Mouse (Mus musculus) heart, embryonic 15.5 days (tissue): ENCODE results near the gene Ralbp1. TPM values are rescaled to one million over a fixed set of nuclear protein-coding genes. Genes with fewer than 3 reads are reported as not detected.

ENCODE experiments used
- ATAC-seq: fragments of 200-750 bp; cut with Nextera tagmentation; replicated peaks from 2 replicates; pipeline ENCODE4 v1.8.0; 2017; ENCODE audit warnings: low read depth, moderate TSS enrichment; ENCODE audit not compliant: insufficient number of reproducible peaks, insufficient read depth, low FRiP score
- H3K27ac ChIP-seq: fragments of 300-500 bp; sonication (generic); 2 replicates; pipeline ENCODE4 v1.5.1; 2015; ENCODE audit warnings: mild to moderate bottlenecking, inconsistent platforms
- H3K27me3 ChIP-seq: fragments of 300-500 bp; sonication (generic); 2 replicates; pipeline ENCODE4 v1.6.1; 2015; ENCODE audit warnings: inconsistent platforms
- H3K36me3 ChIP-seq: fragments of 300-500 bp; sonication (generic); 2 replicates; pipeline ENCODE4 v1.6.1; 2015; ENCODE audit warnings: mild to moderate bottlenecking, inconsistent platforms
- H3K4me1 ChIP-seq: fragments of 300-500 bp; sonication (generic); replicated peaks from 2 replicates; pipeline ENCODE4 v1.6.1; 2015; ENCODE audit warnings: inconsistent platforms
- H3K4me2 ChIP-seq: fragments of 300-500 bp; sonication (generic); 2 replicates; pipeline ENCODE4 v1.6.1; 2015; ENCODE audit warnings: inconsistent platforms, mild to moderate bottlenecking, moderate library complexity
- H3K4me3 ChIP-seq: fragments of 300-500 bp; sonication (generic); 2 replicates; pipeline ENCODE4 v1.5.1; 2015; ENCODE audit warnings: mild to moderate bottlenecking, inconsistent platforms
- H3K9ac ChIP-seq: fragments of 300-500 bp; sonication (generic); 2 replicates; pipeline ENCODE4 v1.6.1; 2015; ENCODE audit warnings: mild to moderate bottlenecking, inconsistent platforms
- H3K9me3 ChIP-seq: fragments of 300-500 bp; sonication (generic); replicated peaks from 2 replicates; pipeline ENCODE4 v1.6.1; 2016; ENCODE audit warnings: inconsistent platforms
- WGBS: fragments of 180-500 bp; shearing (Covaris S2); methylation state at CpG from one replicate; pipeline ENCODE4 v1.1.7; 2015; ENCODE audit warnings: mixed read lengths; 5-methylcytosine and 5-hydroxymethylcytosine counted together
- polyA plus RNA-seq: library from polyadenylated mRNA; unstranded; fragments of >200 nt; fragmentation: Nextera tagmentation; extraction: Ambion mirVana; gene quantifications from 2 replicates; pipeline ENCODE4 v1.2.1, GENCODE M21; 2015

The Ralbp1 gene
- polyA plus RNA-seq, 1 experiment from 2014 or later = 51.1 TPM

- Histone ChIP-seq H3K4me1 (peaks cover 9% of the 10 kb centered on the region), H3K36me3 (no peaks in the 10 kb centered on the region), H3K9ac (no peak overlapping the region), H3K9me3 (no peaks in the 10 kb centered on the region), H3K4me2 (no peak overlapping the region), H3K27me3 (no peaks in the 10 kb centered on the region), H3K27ac (no peak overlapping the region; the same call in 1 of the 2 replicates), H3K4me3 (no peak overlapping the region)
- 68% methylated on average over 6 of the region's 6 CpGs for WGBS
- ATAC-seq = no peak
These were observed 28.5 kb upstream of the Ralbp1 start for GRCm38 (mm10) chr17:65914083-65914482.

GRCm38 (mm10) chr17:65912202-65912601 lies 26.6 kb upstream of the Ralbp1 start:
- 86% methylated on average over 2 of the region's 2 CpGs for WGBS
- H3K4me1 ChIP-seq = peaks cover 15% of the 10 kb centered on the region
- H3K4me2 ChIP-seq = no peak overlapping the region
- H3K27ac ChIP-seq = no peak overlapping the region
- no peak overlapping the region for H3K9ac ChIP-seq
- H3K4me3 ChIP-seq = no peak overlapping the region
- no peaks in the 10 kb centered on the region for H3K27me3 ChIP-seq
- H3K9me3 ChIP-seq = no peaks in the 10 kb centered on the region
- ATAC-seq = no peak
- no peaks in the 10 kb centered on the region for H3K36me3 ChIP-seq

- Histone ChIP-seq H3K4me2 (no peak overlapping the region), H3K9me3 (no peaks in the 10 kb centered on the region), H3K4me3 (no peak overlapping the region), H3K27me3 (no peaks in the 10 kb centered on the region), H3K27ac (no peak overlapping the region), H3K9ac (no peak overlapping the region), H3K4me1 (peaks cover 21% of the 10 kb centered on the region), H3K36me3 (no peaks in the 10 kb centered on the region)
- WGBS = 73% methylated on average over 15 of the region's 15 CpGs
- no peak for ATAC-seq
These were observed 25.9 kb upstream of the Ralbp1 start for GRCm38 (mm10) chr17:65911285-65912069.

DNA sequence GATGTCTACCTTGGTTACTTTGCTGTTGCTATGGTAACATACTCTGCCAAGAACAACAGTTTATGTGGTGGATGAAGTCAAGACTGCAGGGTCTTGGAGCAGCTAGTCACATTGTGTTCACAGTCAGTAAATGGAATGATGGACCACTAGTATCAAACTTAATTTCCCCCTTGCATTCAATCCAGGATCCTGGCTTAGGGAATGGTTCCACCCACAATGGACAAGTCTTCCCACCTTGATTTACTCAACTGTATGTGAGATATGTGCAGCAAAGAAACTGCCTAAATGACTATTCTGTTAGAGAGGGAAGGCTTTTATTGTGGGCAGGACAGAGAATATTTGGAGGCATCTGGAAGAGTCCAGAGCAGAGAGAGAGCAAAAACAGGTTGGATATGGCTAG lies 22.7 kb upstream of the Ralbp1 start:
- ATAC-seq = no peak
- no peaks in the 10 kb centered on the region for H3K27me3 ChIP-seq
- no peak overlapping the region for H3K9ac ChIP-seq
- no peak overlapping the region for H3K4me2 ChIP-seq
- H3K27ac ChIP-seq = no peak overlapping the region
- H3K9me3 ChIP-seq = no peaks in the 10 kb centered on the region
- H3K4me3 ChIP-seq = no peak overlapping the region
- H3K4me1 ChIP-seq = peaks cover 16% of the 10 kb centered on the region
- no peaks in the 10 kb centered on the region; the same call in 1 of the 2 replicates for H3K36me3 ChIP-seq

DNA sequence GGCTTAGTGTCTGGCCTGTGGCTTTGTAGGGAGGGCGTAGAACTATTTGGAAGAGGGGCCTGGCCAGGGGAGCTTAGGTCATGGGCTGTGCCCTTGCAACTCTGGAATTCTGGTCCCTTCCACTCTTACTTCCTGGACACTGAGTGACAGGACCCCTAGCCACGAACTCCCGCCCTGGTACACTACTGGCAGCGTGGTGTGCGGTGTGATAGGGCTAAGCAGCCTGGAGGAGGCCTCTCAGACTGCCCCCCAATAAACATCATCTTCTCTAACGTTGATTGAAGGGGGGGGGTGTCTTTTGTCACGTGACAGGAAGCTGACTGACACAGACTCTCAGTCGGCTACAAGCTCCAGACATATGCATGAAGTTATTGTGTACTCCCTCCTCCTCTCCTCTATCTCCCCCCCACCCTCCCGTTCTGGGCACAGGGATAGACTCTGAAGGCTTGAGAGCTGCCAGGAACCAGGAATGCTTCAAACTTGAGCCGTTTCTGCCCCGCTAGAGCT lies 21.4 kb upstream of the Ralbp1 start:
- WGBS = 30% methylated on average over 11 of the region's 11 CpGs
- no peak overlapping the region for H3K9ac ChIP-seq
- H3K27me3 ChIP-seq = no peaks in the 10 kb centered on the region
- peak overlapping the region; percentile 37 for H3K4me2 ChIP-seq
- H3K36me3 ChIP-seq = no peaks in the 10 kb centered on the region; the same call in 1 of the 2 replicates
- no peaks in the 10 kb centered on the region for H3K9me3 ChIP-seq
- ATAC-seq = peak; percentile 75
- H3K4me3 ChIP-seq = peak overlapping the region; percentile 1; the same call in 1 of the 2 replicates
- H3K27ac ChIP-seq = peak overlapping the region; percentile 67
- H3K4me1 ChIP-seq = peaks cover 16% of the 10 kb centered on the region

- 34% methylated on average over 11 of the region's 12 CpGs for WGBS
- 0 out of 2 replicates have a peak, but pooled peaks have one; percentile 2 for ATAC-seq
- H3K4me2 ChIP-seq = peak overlapping the region; percentile 37
- no peak overlapping the region for H3K9ac ChIP-seq
- peak overlapping the region; percentile 67 for H3K27ac ChIP-seq
- no peaks in the 10 kb centered on the region for H3K27me3 ChIP-seq
- H3K9me3 ChIP-seq = no peaks in the 10 kb centered on the region
- H3K4me3 ChIP-seq = 0 out of 2 replicates have a peak overlapping the region, but pooled peaks have one; percentile 1
- H3K4me1 ChIP-seq = peaks cover 16% of the 10 kb centered on the region
- H3K36me3 ChIP-seq = no peaks in the 10 kb centered on the region; the same call in 1 of the 2 replicates
These were observed 20.8 kb upstream of the Ralbp1 start for GRCm38 (mm10) chr17:65906313-65906894.

GRCm38 (mm10) chr17:65905241-65905640 lies 19.6 kb upstream of the Ralbp1 start:
- H3K9me3 ChIP-seq = no peaks in the 10 kb centered on the region
- H3K27me3 ChIP-seq = no peaks in the 10 kb centered on the region
- H3K4me2 ChIP-seq = no peak overlapping the region
- no peaks in the 10 kb centered on the region; the same call in 1 of the 2 replicates for H3K36me3 ChIP-seq
- H3K27ac ChIP-seq = no peak overlapping the region
- peaks cover 16% of the 10 kb centered on the region for H3K4me1 ChIP-seq
- ATAC-seq = no peak
- WGBS = 68% methylated on average over 14 of the region's 14 CpGs
- no peak overlapping the region for H3K4me3 ChIP-seq
- H3K9ac ChIP-seq = no peak overlapping the region

- no peaks in the 10 kb centered on the region for H3K27me3 ChIP-seq
- H3K27ac ChIP-seq = no peak overlapping the region
- H3K9me3 ChIP-seq = no peaks in the 10 kb centered on the region
- peaks cover 16% of the 10 kb centered on the region for H3K4me1 ChIP-seq
- ATAC-seq = no peak
- H3K4me3 ChIP-seq = no peak overlapping the region
- H3K4me2 ChIP-seq = no peak overlapping the region
- no peak overlapping the region for H3K9ac ChIP-seq
- no peaks in the 10 kb centered on the region; the same call in 1 of the 2 replicates for H3K36me3 ChIP-seq
- 92% methylated on average over 8 of the region's 8 CpGs for WGBS
These were observed 18.2 kb upstream of the Ralbp1 start for GRCm38 (mm10) chr17:65903826-65904225.

DNA sequence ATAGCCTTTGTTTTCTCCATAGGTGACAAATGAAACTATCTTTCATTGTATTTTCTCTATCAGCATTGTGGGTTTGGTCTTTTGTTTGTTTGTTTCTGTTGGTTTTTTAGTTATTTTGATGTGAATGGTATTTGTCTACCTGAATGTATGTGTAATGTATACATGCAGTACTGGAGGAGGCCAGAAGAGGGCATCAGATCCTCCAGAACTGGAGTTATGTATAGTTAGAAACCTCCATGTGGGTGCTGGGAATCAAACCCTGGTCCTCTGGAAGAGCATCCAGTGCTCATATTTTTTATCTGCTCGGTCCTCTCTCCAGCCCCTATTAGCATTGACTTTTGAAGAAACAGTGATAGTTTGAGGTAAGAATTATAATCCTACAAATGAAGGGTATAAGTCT lies 17.4 kb upstream of the Ralbp1 start:
- Histone ChIP-seq H3K4me3 (no peak overlapping the region), H3K9ac (no peak overlapping the region), H3K4me1 (peaks cover 16% of the 10 kb centered on the region), H3K9me3 (no peaks in the 10 kb centered on the region), H3K36me3 (no peaks in the 10 kb centered on the region; the same call in 1 of the 2 replicates), H3K4me2 (no peak overlapping the region), H3K27me3 (no peaks in the 10 kb centered on the region), H3K27ac (no peak overlapping the region)
- no peak for ATAC-seq
- WGBS = 98% methylated on average over 1 of the region's 1 CpGs

- H3K4me2 ChIP-seq = no peak overlapping the region
- no peak overlapping the region for H3K27ac ChIP-seq
- 76% methylated on average over 6 of the region's 6 CpGs for whole genome bisulfite sequencing
- no peaks in the 10 kb centered on the region for H3K9me3 ChIP-seq
- no peak overlapping the region for H3K9ac ChIP-seq
- H3K27me3 ChIP-seq = no peaks in the 10 kb centered on the region
- ATAC-seq = no peak
- H3K36me3 ChIP-seq = no peaks in the 10 kb centered on the region; the same call in 1 of the 2 replicates
- peaks cover 11% of the 10 kb centered on the region for H3K4me1 ChIP-seq
- H3K4me3 ChIP-seq = no peak overlapping the region
These were observed 16.7 kb upstream of the Ralbp1 start for GRCm38 (mm10) chr17:65902281-65902680.

- Histone ChIP-seq H3K27ac (no peak overlapping the region), H3K4me3 (no peak overlapping the region)
- 66% methylated on average over 3 of the region's 3 CpGs for WGBS
These were observed 10.4 kb upstream of the Ralbp1 start for GRCm38 (mm10) chr17:65896016-65896415.

More at GRCm38 (mm10) chr17:65896016-65896415, 10.4 kb upstream of the Ralbp1 start:
- H3K9ac ChIP-seq = no peak overlapping the region
- no peaks in the 10 kb centered on the region for H3K36me3 ChIP-seq
- no peak for ATAC-seq
- no peak overlapping the region for H3K4me2 ChIP-seq
- no peaks in the 10 kb centered on the region for H3K27me3 ChIP-seq
- H3K4me1 ChIP-seq = no peaks in the 10 kb centered on the region
- no peaks in the 10 kb centered on the region for H3K9me3 ChIP-seq
